Mouse (Mus musculus) forebrain, embryonic 15.5 days (tissue): ENCODE measurements around the gene St3gal4. TPM values are rescaled to one million over a fixed set of nuclear protein-coding genes. Genes with fewer than 3 reads are reported as not detected.

ENCODE experiments used
- ATAC-seq: fragments of 200-750 bp; cut with Nextera tagmentation; replicated peaks from 2 replicates; pipeline ENCODE4 v1.8.0; 2017; ENCODE audit warnings: mild to moderate bottlenecking, moderate TSS enrichment, moderate library complexity
- H3K27ac ChIP-seq: fragments of 300-500 bp; sonication (generic); replicated peaks from 2 replicates; pipeline ENCODE4 v1.5.1; 2015; ENCODE audit warnings: mild to moderate bottlenecking, inconsistent platforms
- H3K27me3 ChIP-seq: fragments of 300-500 bp; sonication (generic); 2 replicates; pipeline ENCODE4 v1.6.1; 2015; ENCODE audit warnings: inconsistent platforms
- H3K36me3 ChIP-seq: fragments of 300-500 bp; sonication (generic); 2 replicates; pipeline ENCODE4 v1.6.1; 2015; ENCODE audit warnings: mild to moderate bottlenecking, inconsistent platforms
- H3K4me1 ChIP-seq: fragments of 300-500 bp; sonication (generic); 2 replicates; pipeline ENCODE4 v1.6.1; 2015; ENCODE audit warnings: inconsistent platforms
- H3K4me2 ChIP-seq: fragments of 300-500 bp; sonication (generic); replicated peaks from 2 replicates; pipeline ENCODE4 v1.6.1; 2015; ENCODE audit warnings: mild to moderate bottlenecking, inconsistent platforms
- H3K4me3 ChIP-seq: fragments of 300-500 bp; sonication (generic); 2 replicates; pipeline ENCODE4 v1.5.1; 2015; ENCODE audit warnings: mild to moderate bottlenecking, inconsistent platforms
- H3K9ac ChIP-seq: fragments of 300-500 bp; sonication (generic); replicated peaks from 2 replicates; pipeline ENCODE4 v1.6.1; 2015; ENCODE audit warnings: mild to moderate bottlenecking, inconsistent platforms
- H3K9me3 ChIP-seq: fragments of 300-500 bp; sonication (generic); 2 replicates; pipeline ENCODE4 v1.6.1; 2016; ENCODE audit warnings: inconsistent platforms
- WGBS: fragments of 180-500 bp; shearing (Covaris S2); methylation state at CpG from one replicate; pipeline ENCODE4 v1.1.7; 2015; ENCODE audit warnings: mixed read lengths; 5-methylcytosine and 5-hydroxymethylcytosine counted together
- polyA plus RNA-seq: library from polyadenylated mRNA; unstranded; fragments of >200 nt; fragmentation: Nextera tagmentation; extraction: Ambion mirVana; gene quantifications from 2 replicates; pipeline ENCODE4 v1.2.1, GENCODE M21; 2015

Gene St3gal4
- polyA plus RNA-seq, 1 experiment from 2014 or later = 13.7 TPM

- no peaks in the 10 kb centered on the region for H3K27me3 ChIP-seq
- 97% methylated on average over 16 of the region's 16 CpGs for WGBS
Observed at GRCm38 (mm10) chr9:35053081-35053480, 66.0 kb downstream of the St3gal4 start.

GRCm38 (mm10) chr9:35052671-35053070 lies 66.4 kb downstream of the St3gal4 start:
- no peaks in the 10 kb centered on the region for H3K36me3 ChIP-seq
- no peak overlapping the region for H3K9ac ChIP-seq
- WGBS = 95% methylated on average over 4 of the region's 4 CpGs

More at GRCm38 (mm10) chr9:35053081-35053480, 66.0 kb downstream of the St3gal4 start:
- no peak overlapping the region for H3K4me3 ChIP-seq
- no peaks in the 10 kb centered on the region for H3K4me1 ChIP-seq
- H3K27ac ChIP-seq = no peak overlapping the region
- H3K4me2 ChIP-seq = no peak overlapping the region
- no peak for ATAC-seq
- H3K9ac ChIP-seq = no peak overlapping the region
- H3K9me3 ChIP-seq = no peaks in the 10 kb centered on the region
- no peaks in the 10 kb centered on the region for H3K36me3 ChIP-seq

DNA sequence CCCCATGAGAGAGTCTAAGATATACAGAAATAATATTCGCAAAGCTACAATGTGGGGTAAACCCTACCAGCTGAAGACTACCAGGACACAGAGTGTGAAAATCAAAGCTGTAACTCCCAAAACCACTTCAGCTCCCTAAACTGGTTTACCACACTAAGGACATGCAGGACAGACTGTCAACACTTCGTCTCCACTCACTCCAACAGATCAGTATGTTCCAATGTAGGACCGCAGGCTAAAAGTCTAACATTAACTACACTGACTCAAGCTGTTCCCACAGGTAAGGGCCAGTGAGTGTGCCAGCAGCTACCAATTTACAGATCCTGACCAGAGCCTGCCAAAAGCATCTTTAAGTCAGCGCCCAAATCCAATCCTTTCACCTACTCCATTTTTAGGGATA lies 67.4 kb downstream of the St3gal4 start:
- 91% methylated on average over 4 of the region's 4 CpGs for WGBS
- Histone ChIP-seq H3K27ac (no peak overlapping the region), H3K27me3 (no peaks in the 10 kb centered on the region), H3K4me3 (no peak overlapping the region), H3K9ac (no peak overlapping the region), H3K9me3 (no peaks in the 10 kb centered on the region), H3K36me3 (no peaks in the 10 kb centered on the region), H3K4me1 (no peaks in the 10 kb centered on the region), H3K4me2 (no peak overlapping the region)
- ATAC-seq = no peak

More at GRCm38 (mm10) chr9:35052671-35053070, 66.4 kb downstream of the St3gal4 start:
- Histone ChIP-seq H3K27ac (no peak overlapping the region), H3K4me2 (no peak overlapping the region), H3K9me3 (no peaks in the 10 kb centered on the region), H3K4me3 (no peak overlapping the region), H3K27me3 (no peaks in the 10 kb centered on the region), H3K4me1 (no peaks in the 10 kb centered on the region)
- ATAC-seq = no peak

GRCm38 (mm10) chr9:35050701-35051454 lies 68.2 kb downstream of the St3gal4 start:
- no peak overlapping the region for H3K4me3 ChIP-seq
- no peak overlapping the region for H3K9ac ChIP-seq
- no peak overlapping the region for H3K27ac ChIP-seq
- peaks cover 4% of the 10 kb centered on the region; the same call in 1 of the 2 replicates for H3K4me1 ChIP-seq
- H3K27me3 ChIP-seq = no peaks in the 10 kb centered on the region
- no peaks in the 10 kb centered on the region for H3K9me3 ChIP-seq
- H3K4me2 ChIP-seq = no peak overlapping the region
- no peak for ATAC-seq
- H3K36me3 ChIP-seq = no peaks in the 10 kb centered on the region
- WGBS = 91% methylated on average over 6 of the region's 6 CpGs

DNA sequence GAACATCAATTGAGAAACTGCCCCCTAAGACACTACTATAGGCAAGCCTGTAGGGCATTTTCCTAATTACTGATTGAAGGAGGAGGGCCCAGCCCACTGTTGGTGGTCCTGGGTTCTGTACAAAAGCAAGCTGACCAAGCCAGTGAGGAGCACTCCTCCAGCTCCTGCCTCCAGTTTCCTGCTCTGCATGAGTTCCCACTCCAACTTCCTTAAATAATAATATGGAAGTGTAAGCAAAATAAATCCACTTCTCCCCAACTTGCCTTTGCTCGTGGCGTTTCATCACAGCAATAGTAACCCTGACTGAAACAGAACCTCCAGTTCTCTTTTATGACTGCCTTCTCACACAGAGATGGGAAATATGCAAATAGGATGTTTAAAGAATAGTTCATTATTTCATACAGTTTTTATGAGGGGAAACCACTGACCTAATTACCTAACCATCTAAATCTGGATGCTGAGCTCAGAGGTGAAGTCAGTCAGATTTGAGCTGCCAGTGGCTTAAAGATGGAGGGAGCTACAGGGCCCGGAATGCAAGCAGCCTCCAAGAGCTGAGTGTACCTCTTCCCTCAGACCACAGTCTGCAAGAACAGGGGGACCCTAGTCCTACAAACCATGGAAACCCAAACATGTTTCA lies 69.1 kb downstream of the St3gal4 start:
- Histone ChIP-seq H3K9me3 (no peaks in the 10 kb centered on the region), H3K4me1 (peaks cover 11% of the 10 kb centered on the region; the same call in 1 of the 2 replicates), H3K4me3 (no peak overlapping the region), H3K27me3 (no peaks in the 10 kb centered on the region), H3K27ac (no peak overlapping the region), H3K9ac (no peak overlapping the region), H3K4me2 (no peak overlapping the region), H3K36me3 (no peaks in the 10 kb centered on the region)
- ATAC-seq = no peak
- 76% methylated on average over 3 of the region's 3 CpGs for WGBS

DNA sequence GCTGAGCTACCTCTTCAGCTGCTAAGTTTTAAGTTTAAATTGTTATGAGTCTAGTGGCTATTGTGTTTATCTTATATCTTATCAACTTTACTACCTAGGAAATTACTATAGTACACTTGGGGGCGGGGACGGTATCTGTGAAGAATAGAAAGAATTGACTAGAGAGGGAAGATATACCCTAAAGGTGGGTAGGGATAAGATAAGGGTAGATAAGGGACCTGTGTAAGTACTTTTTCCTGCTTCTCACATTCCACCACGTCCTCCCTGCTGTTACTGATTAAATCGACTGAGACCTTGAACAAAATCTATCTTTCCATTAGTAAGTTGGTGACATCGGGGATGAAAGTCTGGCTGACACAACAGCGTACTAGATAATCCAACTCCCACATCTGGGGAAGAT lies 70.6 kb downstream of the St3gal4 start:
- no peak overlapping the region for H3K27ac ChIP-seq
- peaks cover 22% of the 10 kb centered on the region for H3K4me1 ChIP-seq
- no peaks in the 10 kb centered on the region for H3K27me3 ChIP-seq
- 96% methylated on average over 6 of the region's 6 CpGs for WGBS
- no peak overlapping the region for H3K4me2 ChIP-seq
- H3K36me3 ChIP-seq = no peaks in the 10 kb centered on the region
- H3K9ac ChIP-seq = no peak overlapping the region
- no peak for ATAC-seq
- no peak overlapping the region for H3K4me3 ChIP-seq
- H3K9me3 ChIP-seq = no peaks in the 10 kb centered on the region

GRCm38 (mm10) chr9:35045756-35046155 lies 73.3 kb downstream of the St3gal4 start:
- Histone ChIP-seq H3K9ac (no peak overlapping the region), H3K27ac (no peak overlapping the region), H3K4me2 (no peak overlapping the region), H3K9me3 (no peaks in the 10 kb centered on the region), H3K27me3 (no peaks in the 10 kb centered on the region), H3K4me3 (no peak overlapping the region), H3K36me3 (no peaks in the 10 kb centered on the region), H3K4me1 (peaks cover 22% of the 10 kb centered on the region)
- WGBS = 87% methylated on average over 2 of the region's 2 CpGs
- ATAC-seq = no peak

- H3K27me3 ChIP-seq = no peaks in the 10 kb centered on the region
- H3K36me3 ChIP-seq = no peaks in the 10 kb centered on the region
- H3K4me1 ChIP-seq = peaks cover 22% of the 10 kb centered on the region
- H3K9ac ChIP-seq = no peak overlapping the region
- ATAC-seq = no peak
- H3K9me3 ChIP-seq = no peaks in the 10 kb centered on the region
- H3K27ac ChIP-seq = no peak overlapping the region
- H3K4me2 ChIP-seq = no peak overlapping the region
- H3K4me3 ChIP-seq = no peak overlapping the region
- WGBS = 50% methylated on average over 11 of the region's 11 CpGs
Observed at GRCm38 (mm10) chr9:35045031-35045531, 74.0 kb downstream of the St3gal4 start.

DNA sequence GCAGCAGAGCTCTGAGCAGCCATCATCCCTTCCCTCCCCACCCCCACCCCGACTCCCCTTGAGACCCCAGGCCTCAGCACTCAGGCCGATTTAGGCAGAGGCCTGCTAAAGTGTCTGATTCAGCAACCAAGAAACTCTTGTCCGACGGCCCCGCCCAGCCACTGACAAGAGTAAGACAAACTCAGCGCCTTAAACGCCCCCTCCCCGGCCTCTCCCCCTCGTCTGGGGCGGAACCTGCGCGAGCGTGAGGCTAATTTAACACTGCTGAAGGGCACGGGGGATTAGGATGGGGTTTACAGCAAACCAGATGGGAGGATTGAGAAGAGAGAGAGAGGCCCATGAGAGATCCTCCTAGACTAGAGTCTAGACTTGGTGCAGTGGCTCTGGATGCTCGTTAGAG lies 74.6 kb downstream of the St3gal4 start:
- H3K4me1 ChIP-seq = peaks cover 22% of the 10 kb centered on the region
- no peak overlapping the region for H3K27ac ChIP-seq
- no peak overlapping the region for H3K4me2 ChIP-seq
- no peak for ATAC-seq
- H3K4me3 ChIP-seq = no peak overlapping the region
- WGBS = 7% methylated on average over 15 of the region's 15 CpGs
- no peaks in the 10 kb centered on the region for H3K36me3 ChIP-seq
- H3K9ac ChIP-seq = no peak overlapping the region
- no peaks in the 10 kb centered on the region for H3K27me3 ChIP-seq
- H3K9me3 ChIP-seq = no peaks in the 10 kb centered on the region

DNA sequence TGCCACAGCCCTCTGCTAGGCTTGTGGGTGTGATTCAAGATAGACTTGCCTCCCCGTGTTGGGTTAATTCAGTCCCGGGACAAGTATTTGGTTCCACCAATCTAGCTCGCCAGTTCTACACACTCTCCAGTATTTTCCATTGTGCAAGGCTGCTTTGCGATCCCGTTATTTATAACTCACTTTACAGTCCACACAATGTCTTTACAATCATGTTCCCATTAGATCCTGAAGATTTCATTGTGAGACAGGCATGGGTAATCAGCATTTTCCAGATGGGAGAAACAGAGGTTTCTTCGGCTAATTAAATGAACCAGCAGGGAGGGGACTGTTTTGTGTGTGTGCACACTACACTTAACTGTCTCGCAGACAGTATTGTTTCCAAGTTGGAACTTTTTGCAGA lies 75.4 kb downstream of the St3gal4 start:
- H3K4me2 ChIP-seq = no peak overlapping the region
- no peaks in the 10 kb centered on the region for H3K36me3 ChIP-seq
- 8% methylated on average over 7 of the region's 7 CpGs for WGBS
- H3K27me3 ChIP-seq = no peaks in the 10 kb centered on the region
- no peak overlapping the region for H3K9ac ChIP-seq
- H3K4me1 ChIP-seq = peaks cover 30% of the 10 kb centered on the region
- no peak overlapping the region for H3K4me3 ChIP-seq
- no peaks in the 10 kb centered on the region for H3K9me3 ChIP-seq
- ATAC-seq = no peak
- no peak overlapping the region for H3K27ac ChIP-seq

DNA sequence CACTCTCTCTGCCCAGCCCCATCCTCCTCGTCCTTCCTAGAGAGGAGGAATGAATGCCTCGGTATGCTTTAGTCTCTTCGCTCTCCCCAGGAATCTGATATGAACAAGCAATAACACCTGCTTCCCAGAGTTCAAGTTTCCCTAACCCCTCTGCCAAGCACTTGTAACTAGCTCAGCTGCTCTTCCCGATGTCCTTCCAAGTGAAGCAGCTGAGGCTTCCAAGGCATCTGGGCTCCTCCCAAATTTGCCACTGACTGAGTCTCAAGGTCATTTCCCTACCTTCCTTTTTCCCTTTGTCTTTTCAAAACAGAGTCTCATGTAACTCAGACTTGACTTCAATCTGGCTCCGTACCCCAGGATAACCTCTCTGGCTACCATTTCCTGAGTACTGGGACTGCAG lies 77.6 kb downstream of the St3gal4 start:
- WGBS = 76% methylated on average over 5 of the region's 5 CpGs
- ATAC-seq = no peak
- Histone ChIP-seq H3K4me3 (no peak overlapping the region), H3K9me3 (no peaks in the 10 kb centered on the region), H3K4me1 (peaks cover 31% of the 10 kb centered on the region), H3K36me3 (no peaks in the 10 kb centered on the region), H3K27me3 (no peaks in the 10 kb centered on the region), H3K27ac (no peak overlapping the region), H3K9ac (no peak overlapping the region), H3K4me2 (no peak overlapping the region)

- Histone ChIP-seq H3K9ac (no peak overlapping the region), H3K4me1 (peaks cover 18% of the 10 kb centered on the region), H3K9me3 (no peaks in the 10 kb centered on the region), H3K36me3 (no peaks in the 10 kb centered on the region), H3K4me3 (no peak overlapping the region), H3K27me3 (no peaks in the 10 kb centered on the region), H3K4me2 (no peak overlapping the region), H3K27ac (no peak overlapping the region)
- ATAC-seq = no peak
- 67% methylated on average over 5 of the region's 5 CpGs for WGBS
Observed at GRCm38 (mm10) chr9:35039846-35040245, 79.2 kb downstream of the St3gal4 start.
